Mouse (Mus musculus) adrenal gland, postnatal 25 days (tissue): ENCODE data around the gene Krtap28-10. TPM values are rescaled to one million over a fixed set of nuclear protein-coding genes. Genes with fewer than 3 reads are reported as not detected.
A peak's percentile ranks its signal among the peaks of the same experiment; 100 is the strongest.

Source experiments
- DNase-seq: peaks from one replicate; pipeline ENCODE4 v3.0.0; 2021; ENCODE audit warnings: mixed read lengths
- long read RNA-seq: library from polyadenylated mRNA; stranded (forward); transcript quantifications from one replicate; pipeline ENCODE4 v2.0.0, GENCODE M21; 2021
- total RNA-seq: library from RNA; stranded (reverse); gene quantifications from 2 replicates; pipeline ENCODE4 v1.2.3, GENCODE M21; 2021

The Krtap28-10 gene
- not detected in 2 replicates for total RNA-seq
- long read RNA-seq: 0 reads

DNA sequence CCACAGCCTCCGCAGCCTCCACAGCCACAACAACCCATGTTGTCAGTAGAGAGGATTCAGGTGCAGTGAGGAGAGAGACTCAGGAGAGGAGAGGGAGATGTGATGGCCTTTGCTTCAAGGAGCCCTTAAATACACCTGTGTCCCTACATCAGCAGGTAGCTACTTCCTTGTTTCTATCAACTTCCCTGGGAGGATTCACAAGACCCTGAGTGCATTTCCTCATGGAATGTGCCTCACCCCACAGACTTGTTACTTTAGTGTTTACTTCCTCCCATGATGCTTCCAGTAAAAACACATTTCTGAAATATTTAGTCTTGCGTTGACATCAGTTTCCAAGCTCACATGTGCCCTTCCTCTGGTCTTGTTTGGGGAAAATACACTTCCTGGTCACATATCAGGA is at the start of gene Krtap28-10:
Gene Krtap28-10 (minus strand): TSS at position 101 of the 400 bp plus-strand sequence.
- DNase-seq: no peak

DNA sequence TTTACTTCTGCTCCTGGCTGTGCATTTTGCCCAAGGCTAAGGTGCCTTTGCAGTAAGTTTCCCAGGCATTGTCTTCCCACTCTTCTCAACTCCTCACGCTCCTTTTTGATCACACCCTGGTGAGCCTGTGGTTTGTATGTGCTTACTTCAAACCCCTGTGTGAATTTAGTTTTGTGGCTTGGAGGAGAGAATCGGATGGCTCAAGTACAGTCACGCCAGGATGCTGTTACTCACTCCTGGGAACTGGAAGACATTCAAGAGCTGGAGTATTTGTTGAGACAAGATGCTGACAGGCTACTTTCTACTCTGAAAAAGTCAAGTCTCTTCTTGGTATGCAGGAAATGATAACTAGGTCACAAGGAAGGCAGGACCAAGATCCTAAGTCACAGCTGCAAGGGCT is 49.0 kb upstream of the Krtap28-10 start:
- no peak for DNase-seq

DNA sequence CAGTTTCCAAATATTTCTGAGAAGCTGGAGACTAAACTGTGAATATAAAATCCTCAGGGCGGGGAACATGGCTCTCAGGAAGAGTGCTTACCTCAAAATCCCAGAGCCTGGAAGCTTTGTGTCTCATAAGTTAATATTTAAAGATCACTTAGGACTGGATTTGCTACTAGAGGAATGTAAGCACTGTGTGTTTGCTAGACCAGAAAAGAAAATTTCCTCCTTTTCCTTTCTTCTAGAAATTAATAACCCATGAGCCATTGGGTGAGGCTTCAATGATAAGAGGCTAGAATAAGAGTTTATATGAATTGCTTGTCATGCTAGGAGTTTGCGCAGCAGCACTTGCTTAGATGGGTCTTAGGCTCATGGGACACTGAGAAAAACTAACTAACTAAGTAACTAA is 42.5 kb upstream of the Krtap28-10 start:
- no peak for DNase-seq

GRCm38 (mm10) chr1:83077016-83077415 is 34.7 kb upstream of the Krtap28-10 start:
- DNase-seq: no peak

- no peak for DNase-seq
These were observed 34.1 kb upstream of the Krtap28-10 start for GRCm38 (mm10) chr1:83076190-83076917.

- DNase-seq: no peak
These were observed 33.4 kb upstream of the Krtap28-10 start for GRCm38 (mm10) chr1:83075526-83076189.

DNA sequence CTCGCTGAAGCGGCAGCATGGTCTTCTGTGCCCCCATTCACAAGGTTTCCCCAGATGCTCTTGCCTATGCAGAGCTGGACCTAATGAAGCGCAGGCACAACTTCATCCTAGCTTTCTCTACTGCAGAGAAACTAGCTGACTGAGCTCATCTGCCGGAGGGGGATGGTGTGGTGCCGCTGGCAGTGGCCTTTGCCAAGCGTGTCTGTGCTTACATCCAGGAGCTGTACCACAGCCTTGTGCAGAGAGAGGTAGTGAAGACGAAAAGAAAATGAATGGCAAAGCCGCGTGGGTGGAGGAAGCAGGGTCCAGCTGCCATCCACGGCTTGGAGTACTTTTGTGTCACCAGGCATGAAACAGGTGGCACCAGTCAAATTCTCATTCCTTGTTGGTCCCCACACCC is 24.9 kb upstream of the Krtap28-10 start:
- DNase-seq: no peak

- DNase-seq: no peak
These were observed 24.3 kb upstream of the Krtap28-10 start for GRCm38 (mm10) chr1:83066577-83066976.

- DNase-seq: no peak
These were observed 22.6 kb upstream of the Krtap28-10 start for GRCm38 (mm10) chr1:83064851-83065250.

DNA sequence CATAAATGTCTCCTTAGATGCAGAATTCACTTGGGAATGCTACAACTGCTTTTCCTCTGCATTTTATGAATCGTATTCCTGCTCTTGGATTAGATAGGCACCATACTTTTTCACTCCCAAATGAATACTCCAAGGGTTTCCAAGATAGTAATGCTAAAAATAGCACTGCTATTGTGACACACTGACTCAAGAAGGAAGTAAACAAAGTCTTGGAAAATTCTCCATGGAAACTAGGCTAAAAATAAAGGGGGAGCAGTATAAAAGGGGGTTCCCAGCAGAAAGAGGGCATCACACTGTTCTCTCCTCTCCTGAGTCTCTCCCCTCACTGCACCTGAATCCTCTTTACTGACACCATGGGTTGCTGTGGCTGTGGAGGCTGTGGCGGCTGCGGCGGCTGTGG is 18.4 kb upstream of the Krtap28-10 start, which contains the start of gene Krtap28-13:
Gene Krtap28-13 (plus strand): TSS at position 288 of the 400 bp plus-strand sequence.
- no peak for DNase-seq

GRCm38 (mm10) chr1:83059278-83059677 is 17.0 kb upstream of the Krtap28-10 start, which contains the start of gene A030005K14Rik:
A030005K14Rik (minus strand) TSS chr1:83059378.
- DNase-seq: no peak

DNA sequence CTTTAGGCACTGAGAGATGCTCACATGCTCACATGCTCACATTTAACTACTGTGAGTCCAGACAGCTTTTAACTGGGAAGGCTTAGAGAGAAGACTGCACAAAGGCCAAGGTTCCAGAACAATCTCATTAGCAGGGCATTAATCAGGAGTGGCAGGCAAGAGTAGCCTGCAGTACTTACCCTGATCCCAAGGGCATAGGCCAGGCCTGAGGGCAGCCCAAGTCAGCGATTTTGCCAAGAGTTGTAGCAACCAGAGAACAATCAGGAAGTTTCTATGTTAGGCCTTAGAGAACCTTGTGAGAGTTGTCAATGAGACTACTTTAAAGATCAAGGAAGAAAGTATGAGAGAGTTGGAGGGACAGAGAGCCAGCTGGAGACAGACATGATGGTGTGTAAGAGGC is 16.2 kb upstream of the Krtap28-10 start:
- no peak for DNase-seq

DNA sequence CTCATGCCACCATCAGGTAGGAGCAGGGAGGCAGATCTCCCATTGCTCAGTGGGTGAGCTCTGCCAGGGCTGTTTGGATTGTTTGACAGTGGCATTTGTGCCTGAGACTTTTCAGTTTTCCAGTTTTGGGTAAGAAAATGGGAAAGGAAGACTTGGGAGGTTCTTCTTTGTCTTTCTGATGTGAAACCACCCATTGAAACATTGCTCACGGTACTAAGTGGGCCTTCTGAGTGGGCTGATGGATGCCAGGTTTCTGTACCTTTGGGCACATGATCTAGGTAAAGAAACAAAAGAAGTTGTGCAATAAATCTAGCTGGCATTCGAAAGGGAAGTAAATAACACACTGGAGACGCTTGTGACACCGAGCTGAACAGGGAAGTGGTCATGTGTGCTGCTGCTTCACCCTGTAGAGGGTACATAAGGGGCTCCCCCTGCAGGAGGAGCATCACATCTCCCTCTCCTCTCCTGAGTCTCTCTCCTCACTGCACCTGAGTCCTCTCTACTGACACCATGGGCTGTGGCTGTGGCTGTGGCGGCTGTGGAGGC is 2.7 kb upstream of the Krtap28-10 start, which contains the start of gene Gm47969:
Gene Gm47969 (plus strand): TSS at position 51 of the 546 bp plus-strand sequence.
- DNase-seq: no peak

DNA sequence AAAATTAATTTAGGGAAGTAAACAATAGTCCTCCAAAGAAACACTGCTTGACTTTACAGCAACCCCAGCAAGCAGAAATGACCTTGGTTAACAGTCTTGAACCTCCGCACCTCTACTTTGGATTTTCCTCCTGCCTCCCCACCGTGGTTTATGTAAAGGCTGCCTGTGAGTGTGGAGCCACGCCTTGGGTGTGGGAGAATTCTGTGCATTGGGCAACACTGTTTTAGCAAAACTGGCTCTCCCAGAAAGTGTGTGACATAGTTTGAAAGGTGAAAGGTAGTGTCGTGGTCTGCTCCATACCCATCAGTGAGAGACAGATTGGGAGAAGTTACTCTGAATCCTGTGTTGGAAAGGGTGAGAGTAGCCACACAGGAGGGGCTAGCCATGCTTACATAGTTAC is 3.2 kb downstream of the Krtap28-10 start:
- no peak for DNase-seq

DNA sequence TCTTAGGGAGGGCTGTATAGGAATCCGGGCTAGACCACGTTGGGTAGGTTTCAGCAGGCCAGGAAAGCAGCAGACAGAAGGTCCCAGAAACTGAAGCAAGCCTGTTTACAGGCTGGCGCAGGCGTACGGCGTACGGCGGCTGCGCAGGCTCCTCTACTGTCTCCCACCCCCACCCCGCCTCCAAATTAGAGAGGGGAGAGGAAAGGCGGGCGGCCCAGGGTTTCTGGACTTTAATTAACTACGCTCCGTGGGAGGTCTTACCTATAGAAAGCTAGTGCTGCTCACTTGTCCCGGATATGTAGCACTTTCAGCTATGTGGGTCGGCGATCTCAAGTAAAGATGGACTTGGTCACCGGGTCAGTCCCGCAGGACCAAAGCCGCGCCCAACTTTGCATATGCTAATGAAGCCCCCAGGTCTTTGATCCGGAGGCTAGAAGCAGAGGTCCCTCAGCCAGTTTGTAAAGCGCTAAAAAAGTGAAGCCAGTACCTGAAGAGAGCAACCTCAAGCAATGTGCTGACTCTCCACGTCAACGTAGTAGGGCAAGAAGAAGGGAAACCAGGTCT is 4.1 kb downstream of the Krtap28-10 start, which contains the start of gene Slc19a3:
Gene Slc19a3 (minus strand): TSS at position 340 of the 564 bp plus-strand sequence.
- peak; percentile 14 for DNase-seq

- DNase-seq: no peak
These were observed 5.2 kb downstream of the Krtap28-10 start for GRCm38 (mm10) chr1:83036892-83037667.

DNA sequence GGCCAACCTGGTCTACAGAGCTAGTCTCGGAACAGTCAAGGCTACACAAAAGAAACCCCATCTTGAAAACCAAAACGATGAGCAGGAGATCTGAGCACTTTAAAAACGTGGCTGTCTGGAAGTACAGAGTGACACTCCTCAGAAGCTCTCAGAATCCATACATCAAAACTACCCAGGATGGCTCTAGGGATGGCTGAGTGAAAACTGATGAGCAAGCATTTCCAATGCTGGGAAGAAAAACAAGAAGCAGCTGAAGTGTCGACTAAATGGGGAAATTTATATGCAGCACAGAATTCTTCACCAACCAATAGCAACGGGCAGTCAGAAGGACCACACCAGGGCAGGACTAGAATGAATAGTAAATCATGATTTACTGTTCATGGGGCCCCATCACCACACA is 7.8 kb downstream of the Krtap28-10 start:
- DNase-seq: no peak

GRCm38 (mm10) chr1:83032508-83032907 is 9.8 kb downstream of the Krtap28-10 start:
- DNase-seq: no peak

DNA sequence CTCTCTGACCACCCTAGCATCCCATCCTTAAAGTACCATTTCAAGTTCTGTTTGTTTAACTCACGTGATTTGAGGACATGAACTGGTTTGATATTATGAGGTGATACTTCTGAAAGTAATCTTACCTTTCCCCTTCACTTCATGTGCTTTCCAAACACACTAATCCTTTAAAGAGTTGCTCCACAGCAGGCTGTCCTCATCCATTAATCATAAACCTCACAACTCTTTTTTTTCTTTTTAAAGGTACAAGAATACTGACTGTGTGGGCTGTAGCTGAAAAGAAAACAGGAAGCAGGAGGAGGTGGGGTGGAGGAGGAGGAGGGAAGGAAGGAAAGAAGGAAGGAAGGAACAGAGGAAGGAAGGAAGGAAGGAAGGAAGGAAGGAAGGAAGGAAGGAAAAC is 10.3 kb downstream of the Krtap28-10 start:
- no peak for DNase-seq

- no peak for DNase-seq
These were observed 25.7 kb downstream of the Krtap28-10 start for GRCm38 (mm10) chr1:83016556-83016955.

DNA sequence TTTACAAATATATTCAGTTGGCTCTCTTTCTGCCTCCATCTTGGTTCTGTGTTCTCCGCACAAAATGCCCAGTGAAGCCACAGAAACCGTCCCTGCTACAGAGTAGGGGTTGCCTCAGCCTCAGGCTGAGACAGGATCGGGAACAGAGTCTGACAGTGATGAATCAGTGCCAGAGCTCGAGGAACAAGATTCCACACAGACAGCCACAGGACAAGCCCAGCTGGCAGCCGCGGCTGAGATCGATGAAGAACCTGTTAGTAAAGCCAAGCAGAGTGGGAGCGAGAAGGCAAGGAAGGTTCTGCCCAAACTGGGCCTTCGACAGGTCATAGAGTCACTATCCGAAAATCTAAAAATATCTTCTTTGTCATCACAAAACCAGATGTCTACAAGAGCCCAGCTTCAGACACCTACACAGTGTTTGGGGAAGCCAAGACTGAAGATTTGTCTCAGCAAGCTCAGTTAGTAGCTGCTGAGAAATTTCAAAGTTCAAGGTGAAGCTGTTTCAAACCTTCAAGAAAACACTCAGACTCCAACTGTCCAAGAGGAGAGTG is 26.9 kb downstream of the Krtap28-10 start:
- no peak for DNase-seq

GRCm38 (mm10) chr1:83014477-83014876 is 27.8 kb downstream of the Krtap28-10 start:
- DNase-seq: no peak
